Mouse (Mus musculus) ES-Bruce4 (cell line): ENCODE data around the gene Phxr2. TPM values are rescaled to one million over a fixed set of nuclear protein-coding genes. Genes with fewer than 3 reads are reported as not detected.

Experiments
- H3K27ac ChIP-seq: 2 replicates; pipeline ENCODE4 v1.5.1; 2012; ENCODE audit warnings: low read length, inconsistent platforms; ENCODE audit not compliant: insufficient read depth
- H3K27me3 ChIP-seq: 2 replicates; pipeline ENCODE4 v1.6.1; 2012; ENCODE audit warnings: mild to moderate bottlenecking, low read length, inconsistent platforms; ENCODE audit not compliant: control insufficient read depth, poor library complexity, insufficient read depth, severe bottlenecking
- H3K36me3 ChIP-seq: 2 replicates; pipeline ENCODE4 v1.6.1; 2012; ENCODE audit warnings: inconsistent platforms, mild to moderate bottlenecking, low read length, moderate library complexity; ENCODE audit not compliant: control insufficient read depth, poor library complexity, insufficient read depth, severe bottlenecking
- H3K4me1 ChIP-seq: one replicate; pipeline ENCODE4 v1.8.1; 2011; ENCODE audit warnings: low read length; ENCODE audit not compliant: control insufficient read depth, insufficient read depth
- H3K4me3 ChIP-seq: 2 replicates; pipeline ENCODE4 v1.5.1; 2011; ENCODE audit warnings: low read depth, mild to moderate bottlenecking, low read length
- H3K9ac ChIP-seq: 2 replicates; pipeline ENCODE4 v1.6.1; 2012; ENCODE audit warnings: low read depth, mild to moderate bottlenecking, inconsistent platforms; ENCODE audit not compliant: poor library complexity, severe bottlenecking
- H3K9me3 ChIP-seq: replicated peaks from 2 replicates; pipeline ENCODE4 v1.6.1; 2012; ENCODE audit warnings: mild to moderate bottlenecking, low read length, inconsistent platforms; ENCODE audit not compliant: control insufficient read depth, poor library complexity, insufficient read depth, severe bottlenecking
- CTCF ChIP-seq: IDR thresholded peaks from one replicate; pipeline ENCODE4 v1.8.1; 2011; ENCODE audit warnings: low read depth, low read length
- EP300 ChIP-seq: IDR thresholded peaks from 2 replicates; pipeline ENCODE4 v1.6.1; 2011; ENCODE audit warnings: low read depth, low read length; ENCODE audit not compliant: insufficient read depth
- POLR2A ChIP-seq: IDR thresholded peaks from one replicate; pipeline ENCODE4 v1.8.1; 2011; ENCODE audit warnings: low read length; ENCODE audit not compliant: insufficient read depth
- polyA plus RNA-seq: library from polyadenylated mRNA; stranded (reverse); fragments of >200 nt; gene quantifications from 2 replicates; pipeline ENCODE4 v1.2.4, GENCODE M21; 2011; ENCODE audit warnings: low read depth; ENCODE audit not compliant: missing spikeins, insufficient read depth, insufficient read length

Phxr2 gene
- polyA plus RNA-seq, 1 experiment, result not detected

- H3K36me3 ChIP-seq, result no peaks in the 10 kb centered on the region
- TF ChIP-seq EP300, result no peak
- TF ChIP-seq POLR2A, result no peak
- no peak for TF ChIP-seq CTCF
- no peak overlapping the region for H3K27ac ChIP-seq
- H3K9me3 ChIP-seq, result peaks cover 8% of the 10 kb centered on the region
- 0 out of 2 replicates have a peak, but pooled peaks cover 3% of the 10 kb centered on the region for H3K27me3 ChIP-seq
- H3K9ac ChIP-seq, result no peak overlapping the region
- H3K4me3 ChIP-seq, result no peak overlapping the region
- H3K4me1 ChIP-seq, result no peaks in the 10 kb centered on the region
Observed at GRCm38 (mm10) chr10:99083431-99084003, 42.6 kb downstream of the Phxr2 start.

GRCm38 (mm10) chr10:99081569-99081990 is 44.5 kb downstream of the Phxr2 start:
- H3K27me3 ChIP-seq, result 0 out of 2 replicates have a peak, but pooled peaks cover 3% of the 10 kb centered on the region
- TF ChIP-seq CTCF, result no peak
- no peak for TF ChIP-seq EP300
- TF ChIP-seq POLR2A, result no peak
- H3K27ac ChIP-seq, result no peak overlapping the region
- no peak overlapping the region for H3K9ac ChIP-seq
- no peaks in the 10 kb centered on the region for H3K36me3 ChIP-seq
- peaks cover 8% of the 10 kb centered on the region for H3K9me3 ChIP-seq
- H3K4me1 ChIP-seq, result no peaks in the 10 kb centered on the region
- H3K4me3 ChIP-seq, result no peak overlapping the region

- no peak overlapping the region for H3K4me3 ChIP-seq
- H3K9ac ChIP-seq, result no peak overlapping the region
- no peaks in the 10 kb centered on the region for H3K36me3 ChIP-seq
- H3K4me1 ChIP-seq, result no peaks in the 10 kb centered on the region
- H3K27me3 ChIP-seq, result no peaks in the 10 kb centered on the region
- no peak for TF ChIP-seq CTCF
- TF ChIP-seq EP300, result no peak
- TF ChIP-seq POLR2A, result no peak
- H3K9me3 ChIP-seq, result peaks cover 9% of the 10 kb centered on the region; the same call in 1 of the 2 replicates
- H3K27ac ChIP-seq, result no peak overlapping the region
Observed at GRCm38 (mm10) chr10:99078621-99079020, 47.5 kb downstream of the Phxr2 start.

GRCm38 (mm10) chr10:99076113-99076895 is 49.8 kb downstream of the Phxr2 start:
- Histone ChIP-seq H3K27me3 (no peaks in the 10 kb centered on the region), H3K4me1 (no peaks in the 10 kb centered on the region), H3K36me3 (no peaks in the 10 kb centered on the region), H3K27ac (no peak overlapping the region), H3K4me3 (no peak overlapping the region), H3K9me3 (0 out of 2 replicates have a peak, but pooled peaks cover 5% of the 10 kb centered on the region), H3K9ac (no peak overlapping the region)
- TF ChIP-seq EP300 (no peak), POLR2A (no peak), CTCF (no peak)

Other genes starting within 250 kb of the Phxr2 start
- gene Atp2b1, start 211.9 kb downstream of the Phxr2 start, polyA plus RNA-seq, result 55.4 and 68.1 TPM in 2 replicates
- 17.8 and 19.3 TPM in 2 replicates for gene Poc1b, start 19.3 kb downstream of the Phxr2 start, polyA plus RNA-seq
- 1.2 and 1.9 TPM in 2 replicates for gene Galnt4, start 18.2 kb downstream of the Phxr2 start, polyA plus RNA-seq
- gene Dusp6, start 136.9 kb upstream of the Phxr2 start, polyA plus RNA-seq, result 46.8 and 50.9 TPM in 2 replicates